Mouse (Mus musculus) kidney, adult 2 months (tissue): ENCODE measurements around the gene Tob1.

Experiments
- CTCF ChIP-seq: fragments of 200-500 bp; conservative IDR thresholded peaks from 2 replicates; pipeline ENCODE4 v1.5.1; 2011; ENCODE audit warnings: low read depth, mild to moderate bottlenecking, control low read depth, low read length, moderate library complexity, mixed read lengths; ENCODE audit not compliant: insufficient read depth, insufficient read length
- POLR2A ChIP-seq: fragments of 200-500 bp; IDR thresholded peaks from one replicate; pipeline ENCODE4 v1.6.1; 2011; ENCODE audit warnings: low read depth, low read length, control low read depth

- no peak for TF ChIP-seq POLR2A
- no peak for TF ChIP-seq CTCF
Measured at GRCm38 (mm10) chr11:94175288-94175687, 36.0 kb upstream of the Tob1 start.
